Mouse (Mus musculus) inflammation-experienced regulatory T-cells, adult 6 months (primary cell): ENCODE data around the gene Pf4. TPM values are rescaled to one million over a fixed set of nuclear protein-coding genes. Genes with fewer than 3 reads are reported as not detected.

Experiments used
- ATAC-seq: one replicate; pipeline ENCODE4 v1.8.0; 2017
- polyA plus RNA-seq, 3 experiments: library from polyadenylated mRNA; unstranded; fragments of 100-300 nt; shearing (Covaris generic); gene quantifications; one replicate each; pipeline ENCODE4 v1.2.1; 2017

Gene Pf4
- polyA plus RNA-seq, result not detected

DNA sequence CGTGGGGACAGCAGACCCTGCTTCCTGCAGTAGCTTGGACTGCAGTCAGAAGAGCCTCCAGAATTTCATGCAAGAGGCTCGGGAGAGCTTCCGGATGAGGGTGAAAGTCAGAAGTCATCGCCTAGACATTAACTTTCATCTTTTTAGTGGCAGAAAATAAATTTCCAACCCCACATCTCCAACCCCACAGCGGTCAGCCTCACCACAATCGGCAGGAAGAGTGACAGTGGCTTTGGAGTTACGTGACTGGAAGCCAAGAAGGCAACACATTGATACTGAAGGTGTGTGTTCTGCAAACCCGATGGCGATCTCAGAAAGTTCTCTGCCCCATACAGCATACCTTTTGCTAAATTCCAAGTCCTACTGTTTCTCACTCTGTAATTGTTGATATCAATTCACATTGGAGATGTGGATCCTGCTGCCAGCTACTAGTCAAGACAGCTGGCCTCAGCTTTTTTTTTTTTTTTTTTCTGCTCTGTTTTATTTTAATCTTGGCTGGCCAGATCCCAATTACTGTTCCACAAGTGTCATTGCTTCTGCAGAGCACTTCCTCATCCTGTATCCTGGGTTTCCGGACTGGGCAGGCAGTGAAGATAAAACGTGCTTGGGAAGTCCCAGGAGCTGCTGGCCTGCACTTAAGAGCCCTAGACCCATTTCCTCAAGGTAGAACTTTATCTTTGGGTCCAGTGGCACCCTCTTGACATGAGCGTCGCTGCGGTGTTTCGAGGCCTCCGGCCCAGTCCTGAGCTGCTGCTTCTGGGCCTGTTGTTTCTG, at the start of gene Pf4:
Pf4 (plus strand) TSS at position 556 of the 774 bp plus-strand sequence.
- ATAC-seq, result no peak

- no peak for ATAC-seq
These were observed 49.6 kb upstream of the Pf4 start for GRCm38 (mm10) chr5:90722656-90723055.

DNA sequence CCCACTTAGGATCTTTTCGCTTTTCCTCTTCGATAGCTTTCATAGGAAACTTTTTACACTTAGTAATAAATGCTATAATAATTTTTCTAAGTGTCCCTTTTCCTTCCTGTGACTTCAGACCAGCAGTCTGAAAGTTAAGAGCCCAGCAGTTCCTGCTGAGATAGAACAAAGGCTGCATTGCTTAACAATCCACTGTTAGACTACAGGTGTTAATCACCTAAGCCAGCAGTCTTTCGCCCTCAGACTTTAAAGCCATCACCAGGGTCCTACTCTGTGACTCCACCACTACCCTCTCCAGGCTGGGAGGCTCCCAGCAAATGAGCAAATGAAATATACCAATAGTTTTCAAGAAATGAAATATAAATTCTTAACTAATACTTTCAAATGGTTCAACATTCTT, 44.0 kb upstream of the Pf4 start:
- ATAC-seq, result no peak

- ATAC-seq, result no peak
These were observed 40.8 kb upstream of the Pf4 start for GRCm38 (mm10) chr5:90731480-90731879.

GRCm38 (mm10) chr5:90742029-90742428, 30.2 kb upstream of the Pf4 start:
- ATAC-seq, result peak; percentile 81

- ATAC-seq, result no peak
These were observed 18.3 kb upstream of the Pf4 start for GRCm38 (mm10) chr5:90753934-90754333.

GRCm38 (mm10) chr5:90758020-90758605, 14.1 kb upstream of the Pf4 start:
- no peak for ATAC-seq

GRCm38 (mm10) chr5:90759077-90760065, 12.9 kb upstream of the Pf4 start, which contains the start of gene Cxcl5:
Gene Cxcl5 (plus strand): TSS chr5:90759360.
- ATAC-seq, result no peak

GRCm38 (mm10) chr5:90760303-90760702, 11.9 kb upstream of the Pf4 start:
- ATAC-seq, result no peak

- ATAC-seq, result no peak
These were observed 11.4 kb upstream of the Pf4 start for GRCm38 (mm10) chr5:90760844-90761243.

GRCm38 (mm10) chr5:90761834-90762233, 10.4 kb upstream of the Pf4 start:
- no peak for ATAC-seq

DNA sequence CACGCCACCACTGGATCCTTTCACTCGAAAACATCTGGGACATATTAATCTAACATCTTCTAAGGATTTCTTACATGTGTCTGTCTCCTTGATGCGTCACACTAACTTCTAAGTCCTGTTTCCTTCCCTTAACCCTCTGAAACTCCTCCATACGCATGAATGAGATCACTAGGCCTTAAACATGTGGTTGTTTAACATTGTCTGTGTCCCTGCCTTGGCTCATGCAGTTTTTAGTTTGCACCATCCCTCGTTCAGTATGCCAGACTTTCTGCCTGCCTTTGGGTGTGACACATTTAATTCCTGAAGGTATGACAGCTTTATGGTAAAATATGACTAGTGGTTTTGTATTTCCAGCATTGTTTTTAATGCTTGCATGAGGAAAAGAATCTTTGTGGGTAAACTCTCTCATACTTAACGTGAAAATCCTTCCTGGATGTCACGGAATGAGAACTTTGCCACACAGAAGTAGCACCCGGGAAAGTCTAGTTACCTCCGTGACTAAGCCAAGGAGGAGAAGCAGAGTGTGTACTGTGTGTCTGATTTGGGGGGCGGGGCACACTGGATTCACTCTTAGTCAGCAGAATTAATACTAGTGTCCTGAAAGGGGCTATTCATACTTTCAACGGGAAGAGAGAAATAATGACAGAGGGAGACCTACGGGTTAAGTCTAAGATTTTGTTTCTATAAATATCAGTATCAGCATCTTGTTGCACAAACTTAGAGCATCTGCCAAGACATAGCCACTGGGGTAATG, 8.1 kb upstream of the Pf4 start:
- no peak for ATAC-seq

- ATAC-seq, result no peak
These were observed 6.2 kb upstream of the Pf4 start for GRCm38 (mm10) chr5:90765821-90766606.

DNA sequence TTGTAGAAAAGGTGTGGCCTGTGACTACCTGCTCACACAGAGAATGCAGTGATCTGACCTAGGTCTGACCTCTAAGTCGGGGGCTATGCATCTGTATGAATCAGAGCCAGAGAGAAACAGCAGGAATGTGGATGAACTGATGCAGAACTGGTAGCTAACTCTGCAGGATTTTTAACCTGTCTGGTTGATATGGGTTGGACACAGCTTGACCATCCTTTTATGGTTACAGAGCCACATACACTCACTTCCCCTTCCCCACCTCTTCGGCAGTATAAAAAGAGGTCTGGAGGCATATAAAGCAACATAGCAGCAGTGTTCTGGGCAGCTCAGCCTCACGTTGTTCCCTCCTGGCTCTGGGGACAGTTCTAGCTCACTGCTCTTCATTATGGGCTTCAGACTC, 4.0 kb upstream of the Pf4 start, which contains the start of gene Ppbp:
Ppbp (plus strand) TSS at position 301 of the 400 bp plus-strand sequence.
- no peak for ATAC-seq

- no peak for ATAC-seq
These were observed 866 bp upstream of the Pf4 start for GRCm38 (mm10) chr5:90771369-90771768.

DNA sequence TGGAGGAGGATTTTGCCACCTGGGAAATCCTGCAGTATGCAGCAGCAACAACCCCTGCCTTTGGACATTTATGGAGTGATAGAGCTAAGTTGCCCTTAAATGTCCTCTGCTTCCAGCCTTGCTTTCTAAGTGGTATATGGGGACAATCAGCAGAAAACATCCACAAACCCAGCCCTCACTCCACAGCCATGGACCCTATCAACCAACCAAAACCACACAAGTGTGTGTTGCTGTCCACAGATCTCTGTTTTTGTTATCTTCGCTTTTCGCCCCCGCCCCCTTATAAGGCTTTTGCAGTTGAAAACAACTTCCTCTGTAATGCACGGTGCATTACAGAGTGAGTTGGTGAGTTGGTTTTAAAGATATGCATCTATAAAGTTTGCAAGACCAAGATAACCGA, 3.3 kb downstream of the Pf4 start:
- ATAC-seq, result no peak

DNA sequence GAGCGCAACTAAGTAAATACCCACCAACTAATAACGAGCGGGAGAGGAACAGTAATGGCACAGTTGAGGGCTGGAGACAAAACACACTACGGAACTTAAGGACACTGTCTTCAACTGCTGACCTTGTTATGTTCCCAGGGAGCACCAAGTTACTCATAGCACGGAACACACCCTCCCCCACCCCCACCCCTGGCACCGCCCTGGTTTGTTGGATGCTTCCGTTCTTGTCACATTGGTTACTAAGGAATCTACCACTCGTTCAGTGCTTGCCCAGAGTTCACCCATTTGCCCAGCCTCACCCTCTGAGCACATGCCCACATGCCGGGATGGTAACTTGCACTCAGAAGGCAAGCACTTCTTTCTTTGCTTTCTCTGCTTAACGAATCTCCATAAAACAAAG, 5.4 kb downstream of the Pf4 start:
- no peak for ATAC-seq

DNA sequence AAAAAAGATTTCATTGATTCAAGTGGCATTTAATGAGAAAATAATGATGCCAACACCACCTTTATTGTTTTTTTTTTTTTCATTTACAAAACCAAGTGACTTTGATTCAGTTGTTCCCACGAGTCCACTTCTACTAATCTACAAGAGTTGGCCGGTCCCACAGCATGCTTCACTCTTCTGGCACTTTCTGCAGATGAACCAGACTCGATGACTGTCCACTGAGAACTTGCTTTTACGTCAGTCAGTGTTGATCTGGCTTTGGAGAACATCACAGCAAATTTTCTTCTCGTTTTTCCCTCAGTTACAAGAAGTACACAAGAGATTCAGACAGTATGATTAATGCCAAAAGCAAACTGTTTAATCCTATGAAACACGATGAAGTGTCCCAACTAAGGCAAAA, 6.6 kb downstream of the Pf4 start:
- ATAC-seq, result no peak

DNA sequence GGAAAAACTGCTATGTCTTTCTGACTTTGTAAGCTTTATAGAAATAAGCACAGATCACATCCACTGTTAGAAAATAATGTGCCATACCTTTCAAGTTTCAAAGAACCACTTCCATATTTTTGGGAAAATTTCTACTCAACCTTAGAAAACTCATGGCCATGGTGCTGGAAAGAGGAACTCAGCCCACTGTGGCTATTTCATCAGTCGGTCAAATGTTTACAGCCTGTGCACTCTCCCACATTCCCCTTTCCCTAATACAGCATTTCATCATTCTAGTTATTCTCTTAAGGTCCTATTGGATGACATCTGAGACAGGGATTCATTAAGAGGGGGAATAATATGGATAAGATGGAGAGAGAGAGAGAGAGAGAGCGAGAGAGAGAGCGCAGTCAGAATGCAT, 11.5 kb downstream of the Pf4 start:
- ATAC-seq, result no peak

GRCm38 (mm10) chr5:90785659-90786588, 13.7 kb downstream of the Pf4 start, which contains the start of gene Cxcl3:
Gene Cxcl3 (plus strand): TSS chr5:90786103.
- ATAC-seq, result no peak
